Mouse (Mus musculus): ENCODE results near the gene Abhd16b. TPM values are rescaled to one million over a fixed set of nuclear protein-coding genes. Genes with fewer than 3 reads are reported as not detected.

The Abhd16b gene
- not detected in 2 replicates for polyA plus RNA-seq (2015; fragmentation: Nextera tagmentation; extraction: Ambion mirVana)

GRCm38 (mm10) chr2:181493156-181493927 is at the start of gene Abhd16b:
TSS of gene Abhd16b (plus strand) at chr2:181493206.

GRCm38 (mm10) chr2:181459153-181459672 is 33.8 kb upstream of the Abhd16b start, which contains the start of gene Zbtb46:
TSS of gene Zbtb46 (minus strand) at chr2:181459426.

DNA sequence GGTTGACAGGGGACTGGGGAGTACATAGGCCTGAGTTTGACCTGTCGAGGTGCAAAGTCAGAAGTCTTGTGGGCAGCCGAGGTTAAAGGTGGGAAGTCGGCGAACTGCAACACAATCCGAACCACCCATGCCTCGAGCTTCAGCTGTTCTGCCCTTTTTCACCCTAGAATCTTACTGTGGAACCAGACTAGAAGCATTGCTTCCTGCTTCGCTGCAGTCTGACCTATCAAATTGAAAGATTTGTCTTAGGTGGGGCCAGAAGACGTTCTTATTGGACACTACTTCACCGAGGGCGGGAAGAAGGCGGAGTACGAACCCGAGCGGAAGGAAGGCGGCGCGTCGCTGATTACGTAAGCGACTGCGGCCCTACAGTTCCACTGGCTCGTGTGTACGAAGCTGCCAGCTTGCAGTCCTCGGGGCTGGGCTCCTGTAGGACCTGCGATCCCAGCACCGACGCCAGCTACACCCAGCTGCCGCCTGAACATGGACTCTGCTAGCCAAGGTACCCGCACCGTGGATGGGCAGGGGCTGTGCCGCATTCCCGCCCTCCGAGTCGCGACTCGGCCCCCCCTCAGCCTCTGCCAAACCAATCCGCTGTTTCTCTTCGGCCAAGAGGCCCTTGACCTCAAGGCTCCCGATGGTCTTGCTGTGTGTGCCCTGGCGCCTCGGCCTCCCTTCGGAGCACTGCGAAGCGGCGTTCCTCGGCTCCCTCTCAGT is 4.0 kb downstream of the Abhd16b start, which contains the start of gene Tpd52l2:
TSS of gene Tpd52l2 (plus strand) at position 312 of the 717 bp plus-strand sequence.

DNA sequence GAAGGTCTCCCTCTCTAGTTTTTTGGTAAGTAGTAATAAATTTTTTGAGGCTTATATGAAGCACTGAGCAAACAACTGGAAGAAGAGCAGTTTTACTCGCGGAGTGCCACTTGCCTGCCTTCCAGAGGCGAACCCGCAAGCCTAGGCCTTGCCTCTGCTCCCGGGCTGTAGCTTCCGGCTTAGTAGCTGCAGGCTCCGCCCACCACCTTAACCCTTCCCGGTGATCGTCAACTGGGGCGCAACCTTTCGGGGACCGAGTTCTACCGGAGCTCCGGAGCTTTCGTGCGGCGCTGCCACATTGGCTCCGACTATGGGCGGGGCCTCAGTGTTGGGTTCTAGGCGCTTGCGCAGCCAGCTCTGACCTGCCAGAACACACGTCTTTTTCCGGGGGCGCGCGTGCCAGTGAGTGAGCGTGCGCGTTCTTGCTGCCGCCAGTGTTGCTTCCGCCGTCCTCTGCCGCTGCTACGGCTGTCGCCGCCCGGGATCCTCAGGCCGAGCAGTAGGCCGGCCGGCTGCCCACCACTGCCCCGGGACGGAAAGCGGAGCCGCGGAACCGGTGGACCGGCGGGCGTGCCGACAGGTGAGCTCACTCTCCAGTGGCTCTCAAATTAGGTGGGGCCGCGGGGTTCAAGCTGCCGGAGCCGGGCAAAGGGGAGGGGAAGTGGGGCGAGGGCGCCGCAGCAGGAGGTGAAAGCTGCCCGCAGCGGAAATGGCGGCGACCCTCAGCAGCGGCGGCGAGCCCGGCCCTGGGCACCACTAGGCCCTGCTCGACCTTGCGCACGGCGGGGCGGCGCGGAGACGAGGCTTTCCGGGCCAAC is 27.3 kb downstream of the Abhd16b start, which contains the start of gene Dnajc5:
TSS of gene Dnajc5 (plus strand) at position 368 of the 818 bp plus-strand sequence.

Other genes starting within 250 kb of the Abhd16b start
- gene Gmeb2, start 205.2 kb upstream of the Abhd16b start, polyA plus RNA-seq (2015; fragmentation: Nextera tagmentation; extraction: Ambion mirVana): 9.0 and 10.2 TPM in 2 replicates
- 0.11 TPM in 1 of 2 replicates, not detected in the other for gene Stmn3, start 178.7 kb upstream of the Abhd16b start, polyA plus RNA-seq (2015; fragmentation: Nextera tagmentation; extraction: Ambion mirVana)
- gene Rtel1, start 173.5 kb upstream of the Abhd16b start, polyA plus RNA-seq (2015; fragmentation: Nextera tagmentation; extraction: Ambion mirVana): 23.6 and 26.4 TPM in 2 replicates
- gene Zgpat, start 128.3 kb upstream of the Abhd16b start, polyA plus RNA-seq (2015; fragmentation: Nextera tagmentation; extraction: Ambion mirVana): 14.8 and 15.3 TPM in 2 replicates
- gene Arfrp1, start 127.8 kb upstream of the Abhd16b start, polyA plus RNA-seq (2015; fragmentation: Nextera tagmentation; extraction: Ambion mirVana): 28.7 and 34.8 TPM in 2 replicates
- gene Lime1, start 113.1 kb upstream of the Abhd16b start, polyA plus RNA-seq (2015; fragmentation: Nextera tagmentation; extraction: Ambion mirVana): 9.8 and 12.2 TPM in 2 replicates
- gene Zbtb46, start 33.8 kb upstream of the Abhd16b start, polyA plus RNA-seq (2015; fragmentation: Nextera tagmentation; extraction: Ambion mirVana): 12.2 and 14.3 TPM in 2 replicates
- gene Tpd52l2, start 3.9 kb downstream of the Abhd16b start, polyA plus RNA-seq (2015; fragmentation: Nextera tagmentation; extraction: Ambion mirVana): 90.7 and 93.3 TPM in 2 replicates
- 33.9 and 40.6 TPM in 2 replicates for gene Dnajc5, start 27.3 kb downstream of the Abhd16b start, polyA plus RNA-seq (2015; fragmentation: Nextera tagmentation; extraction: Ambion mirVana)
- gene Uckl1, start 91.7 kb downstream of the Abhd16b start, polyA plus RNA-seq (2015; fragmentation: Nextera tagmentation; extraction: Ambion mirVana): 32.3 and 39.7 TPM in 2 replicates
- 27.6 and 28.9 TPM in 2 replicates for gene Prpf6, start 98.7 kb downstream of the Abhd16b start, polyA plus RNA-seq (2015; fragmentation: Nextera tagmentation; extraction: Ambion mirVana)
- 11.9 and 15.4 TPM in 2 replicates for gene Zfp512b, start 99.6 kb downstream of the Abhd16b start, polyA plus RNA-seq (2015; fragmentation: Nextera tagmentation; extraction: Ambion mirVana)
- gene Samd10, start 106.0 kb downstream of the Abhd16b start, polyA plus RNA-seq (2015; fragmentation: Nextera tagmentation; extraction: Ambion mirVana): 2.8 and 4.7 TPM in 2 replicates
- not detected in 2 replicates for gene Gm29797, start 163.8 kb downstream of the Abhd16b start, polyA plus RNA-seq (2015; fragmentation: Nextera tagmentation; extraction: Ambion mirVana)
- 29.9 and 46.0 TPM in 2 replicates for gene Sox18, start 178.4 kb downstream of the Abhd16b start, polyA plus RNA-seq (2015; fragmentation: Nextera tagmentation; extraction: Ambion mirVana)
- 6.8 and 9.7 TPM in 2 replicates for gene Tcea2, start 187.1 kb downstream of the Abhd16b start, polyA plus RNA-seq (2015; fragmentation: Nextera tagmentation; extraction: Ambion mirVana)
- 38.9 and 53.5 TPM in 2 replicates for gene Rgs19, start 200.8 kb downstream of the Abhd16b start, polyA plus RNA-seq (2015; fragmentation: Nextera tagmentation; extraction: Ambion mirVana)
- gene Lkaaear1, start 205.2 kb downstream of the Abhd16b start, polyA plus RNA-seq (2015; fragmentation: Nextera tagmentation; extraction: Ambion mirVana): not detected in 2 replicates
- gene Oprl1, start 221.8 kb downstream of the Abhd16b start, polyA plus RNA-seq (2015; fragmentation: Nextera tagmentation; extraction: Ambion mirVana): 0.11 and 0.12 TPM in 2 replicates